Mouse (Mus musculus): ENCODE data around the gene Cxcr6.
A peak's percentile ranks its signal among the peaks of the same experiment; 100 is the strongest.

The Cxcr6 gene

GRCm38 (mm10) chr9:123806267-123806666 lies at the start of gene Cxcr6:
Gene Cxcr6, plus strand, starts transcription at chr9:123806475.
- DNase-seq (ENCODE audit: low spot score): no peak

- DNase-seq (ENCODE audit: low spot score): no peak
Observed at GRCm38 (mm10) chr9:123756752-123757151, 49.5 kb upstream of the Cxcr6 start.

DNA sequence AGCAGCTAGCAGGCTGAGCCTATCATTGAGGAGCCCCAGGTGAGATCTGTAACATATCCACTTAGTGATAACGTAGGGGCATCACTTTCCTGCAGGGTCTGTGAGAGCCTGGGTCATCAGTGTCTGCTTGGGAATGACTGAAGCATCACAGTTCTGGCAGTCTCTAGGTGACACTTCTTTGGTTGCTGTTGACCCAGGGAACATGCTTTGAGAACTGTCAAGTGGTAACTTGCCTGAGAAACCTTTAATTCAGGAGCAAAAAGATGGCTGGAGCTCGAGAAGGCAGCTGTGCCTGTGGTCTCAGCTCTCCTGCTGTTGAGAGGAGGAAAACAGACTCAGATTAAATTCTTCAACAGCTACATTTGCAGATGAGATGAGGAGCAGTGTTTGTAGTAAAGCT lies 48.9 kb upstream of the Cxcr6 start:
- no peak for DNase-seq (ENCODE audit: low spot score)

- no peak for DNase-seq (ENCODE audit: low spot score)
Observed at GRCm38 (mm10) chr9:123758156-123758555, 48.1 kb upstream of the Cxcr6 start.

GRCm38 (mm10) chr9:123758645-123759044 lies 47.6 kb upstream of the Cxcr6 start:
- DNase-seq (ENCODE audit: low spot score): no peak

- no peak for DNase-seq (ENCODE audit: low spot score)
Observed at GRCm38 (mm10) chr9:123760806-123761205, 45.5 kb upstream of the Cxcr6 start.

DNA sequence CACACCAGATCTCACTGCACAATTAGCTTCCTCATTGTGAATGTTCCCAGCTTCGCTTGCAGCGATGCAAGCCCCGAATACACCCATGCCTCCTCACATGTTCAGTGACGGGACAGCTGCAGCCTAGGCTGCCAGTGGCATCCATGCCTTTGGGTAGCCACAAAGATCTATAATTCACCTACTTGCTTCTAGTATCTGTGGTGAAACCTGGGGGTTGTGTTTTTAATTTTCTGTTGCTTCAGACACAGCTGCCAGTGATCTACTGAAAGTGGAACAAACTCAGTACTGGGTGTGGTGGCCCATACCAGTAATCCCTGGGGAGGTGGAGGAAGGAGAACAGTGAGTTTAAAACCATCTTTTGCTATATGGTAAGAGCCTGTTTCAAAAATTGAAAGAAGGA lies 43.4 kb upstream of the Cxcr6 start:
- DNase-seq (ENCODE audit: low spot score): no peak

GRCm38 (mm10) chr9:123763771-123764170 lies 42.5 kb upstream of the Cxcr6 start:
- DNase-seq (ENCODE audit: low spot score): no peak

GRCm38 (mm10) chr9:123766996-123767395 lies 39.3 kb upstream of the Cxcr6 start:
- no peak for DNase-seq (ENCODE audit: low spot score)

DNA sequence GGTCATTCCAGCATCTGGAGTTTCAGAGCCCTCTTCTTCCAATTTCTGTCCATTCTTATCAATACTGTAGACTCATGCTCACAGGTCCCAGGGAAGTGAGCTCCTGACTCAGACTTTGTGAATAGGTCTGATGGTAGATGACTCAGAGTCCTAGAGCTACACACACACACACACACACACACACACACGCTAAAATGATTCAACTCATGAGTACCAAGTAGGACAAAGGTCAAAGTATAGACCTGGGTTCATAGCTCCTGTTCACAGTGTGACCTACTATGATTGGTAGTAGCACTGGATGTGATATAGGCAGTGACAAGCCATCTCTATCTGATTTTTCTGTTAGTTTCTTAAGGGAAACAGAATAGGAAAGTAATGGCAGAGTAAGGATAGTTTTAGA lies 37.8 kb upstream of the Cxcr6 start:
- DNase-seq (ENCODE audit: low spot score): no peak

GRCm38 (mm10) chr9:123769532-123769931 lies 36.7 kb upstream of the Cxcr6 start:
- DNase-seq (ENCODE audit: low spot score): no peak

DNA sequence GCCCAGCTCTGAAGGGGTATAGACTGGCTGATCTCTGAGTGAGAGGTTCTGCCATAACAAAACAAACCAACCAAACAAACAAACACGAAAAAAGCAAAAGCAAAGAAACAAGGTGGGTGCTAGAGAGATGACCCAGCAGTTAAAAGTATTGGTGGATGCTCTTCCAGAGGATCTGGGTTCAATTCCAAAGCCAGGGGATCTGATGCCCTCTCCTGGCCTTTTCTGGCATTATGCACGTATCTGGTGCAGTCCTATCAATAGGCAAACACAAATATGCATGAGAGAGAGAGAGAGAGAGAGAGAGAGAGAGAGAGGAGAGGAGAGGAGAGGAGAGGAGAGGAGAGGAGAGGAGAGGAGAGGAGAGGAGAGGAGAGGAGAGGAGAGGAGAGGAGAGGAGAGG lies 33.0 kb upstream of the Cxcr6 start:
- peak; percentile 9 for DNase-seq (ENCODE audit: low spot score)

DNA sequence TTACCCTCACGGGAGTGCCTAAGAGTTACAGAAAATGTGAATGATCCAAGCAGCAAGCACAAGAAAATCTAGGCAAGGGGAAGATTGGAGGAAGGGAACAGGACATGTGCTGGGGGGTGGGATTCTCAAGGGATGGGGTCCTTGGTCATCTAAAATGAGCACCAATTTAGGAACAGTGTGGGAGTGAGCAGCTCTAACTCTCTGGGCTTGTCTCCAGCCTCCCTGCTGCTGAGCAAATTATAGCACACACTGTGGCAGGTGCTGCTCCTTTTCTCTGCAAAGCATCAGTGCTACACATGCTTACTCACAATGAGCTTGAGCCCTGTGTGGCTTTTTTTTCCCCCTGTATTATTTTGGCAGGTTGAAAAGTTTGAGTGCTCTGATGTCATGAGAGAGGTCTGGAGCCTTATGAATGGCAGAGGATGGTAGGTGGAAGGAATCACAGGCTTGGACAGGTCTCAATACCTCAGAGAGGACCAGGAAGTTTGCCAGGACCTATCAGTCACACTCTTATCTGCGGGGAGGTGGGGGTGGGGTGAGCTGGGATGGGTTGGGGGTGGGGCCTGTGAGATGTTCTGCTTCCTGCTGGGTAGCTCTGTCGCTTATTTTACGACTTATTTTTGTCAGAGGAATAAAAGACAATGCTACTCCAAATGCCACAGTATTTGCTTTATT lies 17.3 kb upstream of the Cxcr6 start:
- no peak for DNase-seq (ENCODE audit: low spot score)

DNA sequence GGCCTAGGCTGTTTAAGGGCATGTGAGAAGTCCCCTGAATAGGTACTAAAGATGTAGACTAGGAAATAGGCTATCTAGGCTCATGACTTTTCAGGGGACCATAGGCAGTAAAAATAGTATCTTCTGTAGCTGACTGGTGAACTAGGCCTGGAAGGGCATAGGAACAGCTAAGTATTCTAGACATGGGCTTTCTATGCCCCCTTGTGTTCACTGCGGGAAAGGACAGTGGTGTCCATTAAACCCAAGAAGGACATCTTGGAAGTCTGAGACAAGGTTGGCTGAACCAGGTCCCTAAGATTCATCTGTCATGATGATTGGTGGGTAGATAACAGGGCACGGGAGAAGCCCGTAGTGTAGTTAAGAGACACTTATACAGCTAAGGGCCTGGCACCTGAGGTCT lies 10.1 kb upstream of the Cxcr6 start:
- peak; percentile 12 for DNase-seq (ENCODE audit: low spot score)

- no peak for DNase-seq (ENCODE audit: low spot score)
Observed at GRCm38 (mm10) chr9:123801527-123801926, 4.7 kb upstream of the Cxcr6 start.

GRCm38 (mm10) chr9:123802421-123802820 lies 3.9 kb upstream of the Cxcr6 start:
- no peak for DNase-seq (ENCODE audit: low spot score)

DNA sequence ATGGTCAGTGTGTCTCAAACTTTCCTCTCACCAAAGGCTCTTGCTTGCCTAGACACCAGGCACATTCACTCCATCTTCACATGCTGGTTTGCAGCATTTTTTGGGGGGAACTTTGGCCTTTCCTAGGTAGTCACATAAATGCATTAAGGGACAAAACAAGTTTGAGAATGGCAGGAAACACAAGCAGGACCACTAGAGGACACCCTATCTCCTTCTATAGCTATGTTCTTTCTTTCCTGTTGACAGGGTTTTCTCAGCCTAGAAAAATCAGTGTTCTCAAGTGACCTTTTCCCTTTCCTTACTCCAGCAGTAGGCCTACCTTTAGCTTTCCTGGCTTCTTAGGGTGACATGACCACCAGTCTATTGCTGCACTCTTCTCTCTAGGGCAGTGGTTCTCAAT lies 3.4 kb upstream of the Cxcr6 start:
- DNase-seq (ENCODE audit: low spot score): no peak

GRCm38 (mm10) chr9:123805241-123805640 lies 1.0 kb upstream of the Cxcr6 start:
- no peak for DNase-seq (ENCODE audit: low spot score)

GRCm38 (mm10) chr9:123808583-123808982 lies 2.3 kb downstream of the Cxcr6 start:
- no peak for DNase-seq (ENCODE audit: low spot score)

- DNase-seq (ENCODE audit: low spot score): no peak
Observed at GRCm38 (mm10) chr9:123811831-123812230, 5.6 kb downstream of the Cxcr6 start.

DNA sequence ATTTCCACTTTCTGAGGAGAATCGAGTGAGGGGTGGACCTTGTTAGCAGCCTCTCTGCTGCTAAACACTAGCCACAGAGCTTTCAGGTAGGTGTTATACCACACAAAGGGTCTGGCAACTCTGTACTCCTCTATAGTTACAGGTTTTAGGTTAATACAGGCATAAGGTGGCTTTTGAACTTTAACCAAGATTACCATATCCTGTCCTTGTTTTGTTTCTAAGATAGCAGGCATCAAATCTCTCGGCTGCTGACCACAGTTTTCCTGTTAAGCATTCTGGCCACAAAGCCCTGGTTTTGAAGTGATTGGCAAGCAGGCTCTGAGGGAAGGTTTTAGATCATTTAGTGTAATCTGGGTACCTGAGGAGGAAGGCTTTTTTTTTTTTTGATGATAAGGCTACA lies 8.1 kb downstream of the Cxcr6 start:
- DNase-seq (ENCODE audit: low spot score): no peak

DNA sequence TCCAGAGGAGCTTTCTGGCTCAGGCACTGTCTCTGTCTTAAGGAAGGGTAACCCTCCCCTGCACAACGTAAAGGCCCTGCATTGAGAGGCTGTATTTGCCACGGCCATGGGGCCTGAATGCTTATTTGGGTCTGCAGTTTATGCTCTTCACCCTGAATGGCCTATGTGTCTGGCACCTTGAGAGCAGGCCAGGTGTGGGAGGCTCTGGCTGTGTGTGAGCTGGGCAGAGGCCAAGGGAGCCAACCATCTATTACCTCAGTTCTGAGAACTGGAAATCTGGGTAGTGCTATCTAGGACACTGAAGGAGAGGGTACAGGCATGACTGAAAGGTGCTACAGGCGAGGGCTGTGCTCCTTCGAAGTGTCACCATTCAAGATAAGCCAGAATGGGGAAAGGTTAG lies 8.5 kb downstream of the Cxcr6 start:
- DNase-seq (ENCODE audit: low spot score): no peak

DNA sequence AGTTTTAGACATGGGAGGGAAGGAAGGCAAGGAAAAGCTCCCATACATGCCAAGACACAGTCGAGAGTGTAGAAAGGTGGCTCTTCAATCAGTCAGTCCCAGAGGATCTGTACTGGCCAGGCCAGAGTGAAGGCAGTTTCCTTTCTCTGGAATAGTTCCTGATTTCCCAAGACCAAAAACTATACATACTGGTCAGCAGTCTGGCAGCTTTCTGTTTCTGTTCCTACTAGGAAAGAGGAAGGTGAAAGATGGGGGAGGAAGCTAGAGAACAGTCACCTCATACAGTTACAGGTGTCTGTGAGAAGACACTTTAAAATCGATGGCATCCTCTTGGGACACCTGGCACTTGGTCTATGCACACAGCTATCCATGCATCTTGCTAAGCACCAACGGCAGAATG lies 9.2 kb downstream of the Cxcr6 start:
- no peak for DNase-seq (ENCODE audit: low spot score)

DNA sequence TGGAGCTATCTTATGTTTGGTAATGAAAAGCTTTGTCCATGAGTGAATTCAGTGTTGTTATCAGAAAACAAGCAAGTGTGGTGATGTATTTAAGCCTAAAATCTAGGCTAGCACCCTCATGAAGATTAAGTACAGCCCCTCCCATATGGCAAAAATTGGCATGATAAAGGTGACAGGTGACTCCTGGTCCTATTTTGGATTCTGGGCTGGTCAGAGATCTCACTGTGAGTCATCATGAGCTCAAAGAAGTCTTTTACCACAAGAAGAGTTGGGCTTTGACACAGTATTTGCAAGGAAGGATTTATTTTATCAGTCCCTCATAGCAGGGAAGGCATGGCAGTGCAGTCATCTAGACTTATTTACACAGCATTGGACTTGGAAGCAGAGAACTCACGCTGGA lies 9.7 kb downstream of the Cxcr6 start:
- no peak for DNase-seq (ENCODE audit: low spot score)

- no peak for DNase-seq (ENCODE audit: low spot score)
Observed at GRCm38 (mm10) chr9:123818601-123819000, 12.3 kb downstream of the Cxcr6 start.
